Mouse (Mus musculus) cerebral cortex, adult 2 months (tissue): ENCODE data around the gene Col11a2.

Experiments used
- WGBS: fragments of 180-500 bp; shearing (Covaris S2); methylation state at CpG from one replicate; pipeline ENCODE4 v1.1.7; 2018; 5-methylcytosine and 5-hydroxymethylcytosine counted together

Gene Col11a2

DNA sequence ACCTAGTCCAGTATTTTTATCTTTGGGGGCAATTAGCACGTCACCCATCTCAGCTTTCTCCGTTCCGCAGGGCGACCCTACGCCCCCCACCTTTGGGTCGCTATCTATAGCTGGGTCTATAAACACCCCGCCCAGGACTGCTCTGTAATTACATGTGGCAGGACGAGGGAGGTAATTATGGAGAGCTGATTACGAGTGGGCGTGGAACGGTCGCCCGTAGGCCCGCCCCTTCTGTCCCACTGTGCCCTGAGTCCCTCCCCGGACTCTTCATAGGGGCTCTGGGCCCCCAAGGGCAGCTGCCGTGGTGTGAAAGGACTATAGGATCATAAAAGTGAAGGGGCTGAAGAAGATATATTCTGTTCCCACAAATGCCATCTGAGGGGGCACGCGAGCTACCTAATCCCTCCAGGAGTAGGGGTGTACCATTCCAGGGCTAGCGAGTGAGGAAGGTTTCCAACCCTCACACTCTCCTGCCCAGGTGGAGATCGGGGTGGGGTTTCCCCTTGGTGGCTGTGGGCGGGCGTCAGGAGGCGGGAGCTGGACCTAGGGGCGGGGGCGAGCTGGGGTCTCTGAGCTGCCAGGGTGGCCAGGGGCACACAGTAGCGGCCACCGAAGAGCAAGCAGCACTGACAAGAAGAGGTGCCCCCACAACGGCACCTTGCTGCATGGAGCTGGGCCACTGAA, at the start of gene Col11a2:
Col11a2 (plus strand) TSS at position 560 of the 684 bp plus-strand sequence.
- WGBS: 5% methylated on average over 28 of the region's 28 CpGs

GRCm38 (mm10) chr17:33991788-33992664, 47.2 kb upstream of the Col11a2 start:
- 31% methylated on average over 10 of the region's 10 CpGs for WGBS

DNA sequence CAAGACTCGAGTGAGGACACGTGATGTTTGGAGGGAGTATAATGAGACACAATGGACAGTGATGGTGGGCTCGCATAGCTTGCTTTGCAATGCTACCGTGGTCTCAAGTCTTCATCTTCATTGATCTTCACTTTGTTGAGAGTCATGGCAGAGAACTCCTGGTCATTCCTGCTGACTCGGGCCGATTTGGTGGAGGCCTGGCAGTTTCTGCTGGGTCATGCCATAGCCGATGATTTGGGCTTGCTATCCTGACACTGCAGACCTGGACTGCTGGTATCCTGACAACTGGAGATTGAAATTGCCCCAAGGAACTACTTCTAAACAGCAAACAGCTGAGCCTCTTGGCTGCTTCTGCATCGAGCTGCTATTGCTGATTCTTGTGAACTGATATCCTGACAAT, 44.3 kb upstream of the Col11a2 start:
- 94% methylated on average over 8 of the region's 8 CpGs for WGBS

DNA sequence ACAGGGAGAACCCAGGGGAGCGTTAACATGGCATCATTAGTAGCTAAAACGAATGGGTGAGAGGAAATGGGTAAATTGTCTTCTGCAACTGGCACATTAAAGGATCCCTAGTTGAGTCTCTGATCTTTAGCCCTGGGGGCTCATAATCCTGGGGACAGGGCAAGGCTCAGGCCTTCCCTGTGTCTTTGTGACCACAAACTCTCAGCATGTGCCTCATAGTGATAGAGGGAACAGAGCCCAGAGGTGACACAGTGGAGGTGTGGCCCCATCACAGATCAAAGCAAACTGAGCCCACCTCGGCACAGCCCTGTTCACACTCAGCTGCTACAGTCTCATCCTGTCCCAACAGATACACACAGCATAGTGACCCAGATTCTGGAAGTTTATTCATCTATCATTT, 43.6 kb upstream of the Col11a2 start:
- 86% methylated on average over 3 of the region's 3 CpGs for WGBS

DNA sequence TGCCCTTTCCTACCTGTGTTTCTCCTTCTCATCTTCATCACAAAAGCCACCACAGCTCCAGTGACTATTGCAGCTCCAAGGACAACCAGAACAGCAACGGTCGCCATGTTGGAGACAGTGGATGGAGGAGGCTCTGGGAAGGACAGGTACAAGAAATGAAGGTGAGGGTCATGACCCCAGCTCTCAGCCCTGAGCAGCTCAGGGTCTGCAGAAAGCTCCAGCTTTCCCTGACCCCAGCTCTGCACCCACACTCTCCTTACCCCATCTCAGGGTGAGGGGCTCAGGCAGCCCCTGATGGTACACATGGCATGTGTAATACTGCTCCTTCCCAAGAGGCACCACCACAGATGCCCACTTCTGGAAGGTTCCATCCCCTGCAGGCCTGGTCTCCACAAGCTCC, 42.2 kb upstream of the Col11a2 start:
- WGBS: 96% methylated on average over 2 of the region's 2 CpGs

GRCm38 (mm10) chr17:33998697-33999096, 40.5 kb upstream of the Col11a2 start:
- WGBS: 77% methylated on average over 5 of the region's 5 CpGs

GRCm38 (mm10) chr17:33999341-34000149, 39.7 kb upstream of the Col11a2 start:
- WGBS: 2% methylated on average over 86 of the region's 87 CpGs

DNA sequence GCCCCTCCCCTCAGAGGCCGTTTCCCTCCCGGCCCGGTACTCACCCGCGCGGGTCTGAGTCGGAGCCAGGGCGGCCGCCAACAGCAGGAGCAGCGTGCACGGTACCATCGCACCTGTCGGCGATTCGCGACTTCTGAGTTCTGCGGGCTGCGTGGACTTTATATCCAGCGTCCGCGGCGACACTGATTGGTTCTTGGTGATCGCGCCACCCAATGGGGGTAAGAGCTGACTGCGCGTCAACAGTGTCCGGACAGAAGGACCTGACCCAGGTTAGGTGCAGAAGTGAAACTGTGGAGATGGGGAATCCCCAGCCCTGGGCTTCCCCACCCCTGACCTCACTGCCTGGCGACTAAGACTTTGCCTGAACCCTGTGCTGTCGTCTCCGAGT, 39.1 kb upstream of the Col11a2 start, which contains the start of gene H2-K1:
H2-K1 (minus strand) TSS at position 198 of the 388 bp plus-strand sequence.
- whole genome bisulfite sequencing: 3% methylated on average over 30 of the region's 30 CpGs

- WGBS: 65% methylated on average over 2 of the region's 2 CpGs
Measured at GRCm38 (mm10) chr17:34000796-34001195, 38.4 kb upstream of the Col11a2 start.

GRCm38 (mm10) chr17:34003426-34003825, 35.8 kb upstream of the Col11a2 start:
- WGBS: 10% methylated on average over 5 of the region's 5 CpGs

- 69% methylated on average over 2 of the region's 2 CpGs for WGBS
Measured at GRCm38 (mm10) chr17:34006570-34006969, 32.7 kb upstream of the Col11a2 start.

DNA sequence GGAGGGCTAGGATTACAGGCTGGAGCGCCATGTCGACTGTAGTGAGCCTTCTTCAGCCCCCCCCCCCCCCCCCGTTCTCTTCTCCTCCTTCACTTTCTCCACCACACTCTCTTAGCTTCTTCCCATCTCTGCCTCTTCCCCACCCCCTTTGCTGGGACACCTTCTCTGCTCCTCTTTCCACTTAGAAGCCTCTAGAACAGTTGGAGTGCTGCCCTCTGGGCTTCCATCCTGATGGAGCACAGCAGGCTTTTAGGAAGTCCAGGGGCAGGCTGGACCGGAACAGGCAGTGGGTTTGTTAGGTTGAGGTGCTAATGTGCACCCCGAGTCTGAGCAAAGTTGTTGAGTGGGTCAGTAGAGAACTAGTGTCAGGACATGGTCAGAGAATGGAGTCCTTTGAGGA, 29.1 kb upstream of the Col11a2 start:
- WGBS: 75% methylated on average over 5 of the region's 5 CpGs

GRCm38 (mm10) chr17:34013436-34013835, 25.8 kb upstream of the Col11a2 start:
- 93% methylated on average over 8 of the region's 8 CpGs for WGBS

DNA sequence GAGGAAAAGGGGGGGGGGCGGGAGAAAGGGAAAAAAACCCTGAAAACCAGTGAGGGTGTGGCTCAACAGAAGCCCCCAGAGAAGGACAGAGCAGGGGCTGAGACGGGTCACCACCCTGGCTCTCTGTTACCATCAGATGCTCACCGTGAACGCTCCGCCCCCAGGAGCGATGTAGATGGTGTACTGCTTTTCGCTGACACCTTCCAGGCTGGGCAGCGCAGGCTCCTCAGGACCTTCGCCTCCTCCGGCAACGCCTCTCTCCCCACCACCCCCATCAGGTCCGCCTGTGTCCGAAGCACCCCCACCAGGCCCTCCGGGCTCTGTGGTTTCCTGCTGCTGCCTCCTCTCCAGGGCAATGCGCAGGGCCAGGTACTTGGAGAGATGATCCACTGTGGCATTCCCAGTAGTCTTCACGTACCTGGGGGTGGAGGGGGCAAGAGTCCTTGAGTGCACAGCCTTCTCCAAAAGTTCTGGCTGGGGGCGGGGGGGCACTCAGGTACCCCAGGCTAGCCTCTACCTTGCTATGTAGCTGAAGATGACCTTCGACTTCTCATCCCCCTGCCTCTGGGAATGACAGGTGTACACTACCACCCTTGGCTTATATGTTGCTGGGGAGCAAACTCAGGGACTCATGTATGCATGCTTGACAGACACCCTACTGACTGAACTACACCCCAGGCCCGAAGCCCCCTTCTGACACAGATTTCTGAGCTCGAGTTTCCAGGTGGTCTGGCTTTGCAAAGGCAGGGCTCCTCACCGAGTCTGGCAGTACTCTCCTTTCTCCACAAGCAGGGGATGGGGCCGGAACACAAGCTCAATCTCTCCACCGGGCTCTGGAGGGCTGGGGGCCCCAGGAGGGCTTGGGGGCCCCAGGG, 17.5 kb upstream of the Col11a2 start:
- 96% methylated on average over 23 of the region's 23 CpGs for WGBS

GRCm38 (mm10) chr17:34022414-34022783, 16.8 kb upstream of the Col11a2 start:
- 93% methylated on average over 14 of the region's 14 CpGs for WGBS

GRCm38 (mm10) chr17:34022987-34023386, 16.2 kb upstream of the Col11a2 start:
- WGBS: 97% methylated on average over 20 of the region's 20 CpGs

- 43% methylated on average over 9 of the region's 9 CpGs for WGBS
Measured at GRCm38 (mm10) chr17:34023678-34024077, 15.6 kb upstream of the Col11a2 start.

- WGBS: 1% methylated on average over 50 of the region's 58 CpGs
Measured at GRCm38 (mm10) chr17:34024317-34024821, 14.9 kb upstream of the Col11a2 start, which contains the start of gene Ring1. TSS of gene Ring1 (minus strand) at chr17:34024680.

GRCm38 (mm10) chr17:34024861-34025755, 14.1 kb upstream of the Col11a2 start:
- WGBS: under 1% methylated on average over 57 of the region's 57 CpGs

DNA sequence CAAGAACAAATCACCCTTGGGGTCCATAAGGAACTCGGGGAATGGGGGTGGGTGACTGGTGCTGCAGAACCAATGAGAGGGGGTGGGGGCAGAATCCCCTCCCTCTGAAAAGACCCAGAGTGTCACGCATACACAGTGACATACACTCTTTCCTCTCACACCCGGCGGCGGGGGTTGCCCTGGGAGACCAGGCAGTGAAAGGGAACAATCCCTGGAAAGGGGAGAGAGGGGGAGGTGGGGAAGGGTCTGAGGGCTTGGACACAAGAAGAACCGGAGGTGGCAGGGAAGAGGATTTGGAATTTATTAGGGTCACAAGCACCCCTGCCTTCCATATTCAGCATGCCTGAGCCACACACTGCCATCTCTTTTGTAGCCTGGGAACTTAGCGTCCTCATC, 13.5 kb upstream of the Col11a2 start:
- 13% methylated on average over 7 of the region's 7 CpGs for WGBS
